Mouse (Mus musculus): ENCODE measurements at regions not wholly inside any gene's neighbourhood (a gene's known extent, or its start where the extent isn't known, plus 50 kb on each side); places are given as distances from the start of the nearest gene placed in this dataset.

- Histone ChIP-seq H3K9ac (no peak overlapping the region), H3K4me3 (no peak overlapping the region), H3K4me1 (no peaks in the 10 kb centered on the region), H3K9me3 (replicated peaks) (no peaks in the 10 kb centered on the region), H3K27me3 (replicated peaks) (no peaks in the 10 kb centered on the region), H3K4me2 (no peak overlapping the region), H3K36me3 (no peaks in the 10 kb centered on the region), H3K27ac (no peak overlapping the region)
- 62% methylated on average over 13 of the region's 13 CpGs for WGBS (ENCODE audit: insufficient replicate concordance)
- ATAC-seq: no peak
These were observed 78.7 kb upstream of the Mphosph6 start for GRCm38 (mm10) chr8:117880279-117880975.

- no peaks in the 10 kb centered on the region for H3K27me3 ChIP-seq (replicated peaks)
- no peak overlapping the region for H3K9ac ChIP-seq
- no peaks in the 10 kb centered on the region for H3K36me3 ChIP-seq
- H3K4me1 ChIP-seq: no peaks in the 10 kb centered on the region
- no peaks in the 10 kb centered on the region for H3K9me3 ChIP-seq (replicated peaks)
- H3K4me2 ChIP-seq: no peak overlapping the region
- no peak overlapping the region for H3K27ac ChIP-seq
- no peak for ATAC-seq
- no peak overlapping the region for H3K4me3 ChIP-seq
- 60% methylated on average over 4 of the region's 4 CpGs for WGBS (ENCODE audit: insufficient replicate concordance)
These were observed 71.9 kb upstream of the Mphosph6 start for GRCm38 (mm10) chr8:117873611-117874010.

GRCm38 (mm10) chr8:117867138-117867537 lies 65.4 kb upstream of the Mphosph6 start:
- Histone ChIP-seq H3K27me3 (replicated peaks) (no peaks in the 10 kb centered on the region), H3K4me2 (no peak overlapping the region), H3K27ac (no peak overlapping the region), H3K36me3 (no peaks in the 10 kb centered on the region), H3K9me3 (replicated peaks) (no peaks in the 10 kb centered on the region), H3K4me3 (no peak overlapping the region), H3K4me1 (no peaks in the 10 kb centered on the region), H3K9ac (no peak overlapping the region)
- WGBS (ENCODE audit: insufficient replicate concordance): 42% methylated on average over 2 of the region's 2 CpGs
- ATAC-seq: no peak

- no peak for ATAC-seq
- Histone ChIP-seq H3K4me2 (no peak overlapping the region), H3K27me3 (replicated peaks) (peaks cover 3% of the 10 kb centered on the region; the same call in 1 of the 2 replicates), H3K4me3 (no peak overlapping the region), H3K9ac (no peak overlapping the region), H3K4me1 (0 out of 2 replicates have a peak, but pooled peaks cover under 1% of the 10 kb centered on the region), H3K9me3 (replicated peaks) (no peaks in the 10 kb centered on the region), H3K27ac (no peak overlapping the region), H3K36me3 (no peaks in the 10 kb centered on the region)
- WGBS (ENCODE audit: insufficient replicate concordance): 40% methylated on average over 6 of the region's 6 CpGs
These were observed 63.3 kb upstream of the Mphosph6 start for GRCm38 (mm10) chr8:117865014-117865413.

- no peak overlapping the region for H3K4me2 ChIP-seq
- ATAC-seq: 0 out of 2 replicates have a peak, but pooled peaks have one; percentile 40
- WGBS (ENCODE audit: insufficient replicate concordance): 30% methylated on average over 2 of the region's 2 CpGs
- 0 out of 2 replicates have a peak, but pooled peaks cover 5% of the 10 kb centered on the region for H3K4me1 ChIP-seq
- no peak overlapping the region for H3K4me3 ChIP-seq
- no peak overlapping the region for H3K9ac ChIP-seq
- peaks cover 8% of the 10 kb centered on the region; the same call in 1 of the 2 replicates for H3K27me3 ChIP-seq (replicated peaks)
- no peaks in the 10 kb centered on the region for H3K36me3 ChIP-seq
- no peaks in the 10 kb centered on the region for H3K9me3 ChIP-seq (replicated peaks)
- no peak overlapping the region for H3K27ac ChIP-seq
These were observed 62.1 kb upstream of the Mphosph6 start for GRCm38 (mm10) chr8:117863837-117864236.

- Histone ChIP-seq H3K36me3 (no peaks in the 10 kb centered on the region), H3K27me3 (replicated peaks) (peaks cover 8% of the 10 kb centered on the region; the same call in 1 of the 2 replicates), H3K4me2 (no peak overlapping the region), H3K27ac (no peak overlapping the region), H3K9ac (no peak overlapping the region), H3K4me1 (0 out of 2 replicates have a peak, but pooled peaks cover 5% of the 10 kb centered on the region), H3K4me3 (no peak overlapping the region), H3K9me3 (replicated peaks) (no peaks in the 10 kb centered on the region)
- no peak for ATAC-seq
- 36% methylated on average over 2 of the region's 2 CpGs for WGBS (ENCODE audit: insufficient replicate concordance)
These were observed 60.6 kb upstream of the Mphosph6 start for GRCm38 (mm10) chr8:117862318-117862717.

- ATAC-seq: no peak
- Histone ChIP-seq H3K4me2 (peak overlapping the region; percentile 33), H3K27ac (no peak overlapping the region), H3K4me1 (peaks cover 12% of the 10 kb centered on the region), H3K27me3 (replicated peaks) (peaks cover 8% of the 10 kb centered on the region; the same call in 1 of the 2 replicates), H3K4me3 (no peak overlapping the region), H3K9ac (no peak overlapping the region), H3K36me3 (no peaks in the 10 kb centered on the region), H3K9me3 (replicated peaks) (no peaks in the 10 kb centered on the region)
- 12% methylated on average over 11 of the region's 11 CpGs for WGBS (ENCODE audit: insufficient replicate concordance)
These were observed 58.0 kb upstream of the Mphosph6 start for GRCm38 (mm10) chr8:117859734-117860133.

- Histone ChIP-seq H3K4me3 (no peak overlapping the region), H3K9ac (no peak overlapping the region)
- 63% methylated on average over 7 of the region's 7 CpGs for WGBS (ENCODE audit: insufficient replicate concordance)
These were observed 57.4 kb upstream of the Mphosph6 start for GRCm38 (mm10) chr8:117859095-117859494.

GRCm38 (mm10) chr8:117856121-117856520 lies 54.4 kb upstream of the Mphosph6 start:
- WGBS (ENCODE audit: insufficient replicate concordance): 82% methylated on average over 13 of the region's 13 CpGs

More at GRCm38 (mm10) chr8:117859095-117859494, 57.4 kb upstream of the Mphosph6 start:
- Histone ChIP-seq H3K9me3 (replicated peaks) (no peaks in the 10 kb centered on the region), H3K4me1 (peaks cover 19% of the 10 kb centered on the region), H3K27ac (no peak overlapping the region), H3K27me3 (replicated peaks) (peaks cover 8% of the 10 kb centered on the region; the same call in 1 of the 2 replicates), H3K4me2 (no peak overlapping the region), H3K36me3 (no peaks in the 10 kb centered on the region)
- ATAC-seq: no peak

GRCm38 (mm10) chr8:117854942-117855491 lies 53.3 kb upstream of the Mphosph6 start:
- peak; percentile 38; the same call in 1 of the 2 replicates for ATAC-seq
- Histone ChIP-seq H3K4me3 (no peak overlapping the region), H3K36me3 (no peaks in the 10 kb centered on the region), H3K9me3 (replicated peaks) (no peaks in the 10 kb centered on the region), H3K4me1 (peaks cover 51% of the 10 kb centered on the region), H3K9ac (no peak overlapping the region), H3K27me3 (replicated peaks) (peaks cover 5% of the 10 kb centered on the region; the same call in 1 of the 2 replicates), H3K4me2 (peak overlapping the region; percentile 57), H3K27ac (peak overlapping the region; percentile 73)
- WGBS (ENCODE audit: insufficient replicate concordance): 56% methylated on average over 7 of the region's 7 CpGs

More at GRCm38 (mm10) chr8:117856121-117856520, 54.4 kb upstream of the Mphosph6 start:
- peaks cover 8% of the 10 kb centered on the region; the same call in 1 of the 2 replicates for H3K27me3 ChIP-seq (replicated peaks)
- no peak overlapping the region for H3K4me2 ChIP-seq
- H3K36me3 ChIP-seq: no peaks in the 10 kb centered on the region
- H3K27ac ChIP-seq: no peak overlapping the region
- ATAC-seq: no peak
- H3K4me1 ChIP-seq: peaks cover 45% of the 10 kb centered on the region
- no peak overlapping the region for H3K9ac ChIP-seq
- no peak overlapping the region for H3K4me3 ChIP-seq
- H3K9me3 ChIP-seq (replicated peaks): no peaks in the 10 kb centered on the region

GRCm38 (mm10) chr8:117854301-117854700 lies 52.6 kb upstream of the Mphosph6 start:
- WGBS (ENCODE audit: insufficient replicate concordance): 27% methylated on average over 11 of the region's 11 CpGs
- Histone ChIP-seq H3K27me3 (replicated peaks) (no peaks in the 10 kb centered on the region), H3K9me3 (replicated peaks) (no peaks in the 10 kb centered on the region), H3K4me1 (peaks cover 53% of the 10 kb centered on the region), H3K4me3 (peak overlapping the region; percentile 17; the same call in 1 of the 2 replicates), H3K4me2 (peak overlapping the region; percentile 57), H3K27ac (peak overlapping the region; percentile 73), H3K36me3 (no peaks in the 10 kb centered on the region), H3K9ac (peak overlapping the region; percentile 41)
- peak; percentile 78 for ATAC-seq

GRCm38 (mm10) chr8:117853408-117853807 lies 51.7 kb upstream of the Mphosph6 start:
- no peaks in the 10 kb centered on the region for H3K36me3 ChIP-seq

More at GRCm38 (mm10) chr8:117853408-117853807, 51.7 kb upstream of the Mphosph6 start:
- 0 out of 2 replicates have a peak overlapping the region, but pooled peaks have one; percentile 47 for H3K27ac ChIP-seq
- peak overlapping the region; percentile 57 for H3K4me2 ChIP-seq
- 10% methylated on average over 4 of the region's 4 CpGs for WGBS (ENCODE audit: insufficient replicate concordance)
- peaks cover 53% of the 10 kb centered on the region for H3K4me1 ChIP-seq
- H3K9me3 ChIP-seq (replicated peaks): no peaks in the 10 kb centered on the region
- peak overlapping the region; percentile 4 for H3K4me3 ChIP-seq
- no peak overlapping the region for H3K9ac ChIP-seq
- ATAC-seq: peak; percentile 35; the same call in 1 of the 2 replicates
- H3K27me3 ChIP-seq (replicated peaks): no peaks in the 10 kb centered on the region

All from liver, embryonic 12.5 days (tissue).